In genomic region chr12:28817427-28817752, GRCm38 (mm10) we compare ENCODE assay signal across 8 mouse cellular contexts.
DNase-seq lines count a peak whose midpoint lies in the region; ATAC-seq and TF ChIP-seq lines count a peak whose summit lies in the region.

No protein-coding gene starts in this region.

- TF ChIP-seq CTCF in midbrain, postnatal 0 days (IDR thresholded peaks at IDR 0.05), result no peak

- ATAC-seq in intestine, embryonic 15.5 days, result peak; percentile 65
- peak; percentile 83 for ATAC-seq in midbrain, postnatal 0 days (ENCODE audit: low FRiP score)

- DNase-seq in layer of hippocampus, adult 8-10 months (ENCODE audit: low spot score in 2 of 2), result peak; percentile 45 to 51
- no peak for DNase-seq in layer of hippocampus, adult 9-10 months (ENCODE audit: low spot score)
- peak; percentile 81 for DNase-seq in forebrain, embryonic 10.5 days (ENCODE audit: extremely low spot score, low spot score)
- peak; percentile 84 for DNase-seq in midbrain, postnatal 0 days (ENCODE audit: low spot score)
- no peak for DNase-seq in MN1 (ENCODE audit: low spot score)
- no peak for DNase-seq in thymus, postnatal 0 days (ENCODE audit: low spot score)
- no peak for DNase-seq in cerebellum, adult 9-10 months

- WGBS in forebrain, embryonic 10.5 days, result 5% methylated on average over 5 of the region's 5 CpGs
- WGBS in intestine, embryonic 15.5 days, result 33% methylated on average over 5 of the region's 5 CpGs
- 5% methylated on average over 5 of the region's 5 CpGs for WGBS in midbrain, postnatal 0 days

- peak overlapping the region; percentile 29; the same call in 1 of the 2 replicates for H3K4me3 ChIP-seq in forebrain, embryonic 10.5 days
- H3K4me3 ChIP-seq in intestine, embryonic 15.5 days (replicated peaks), result no peak overlapping the region
- no peak overlapping the region for H3K4me3 ChIP-seq in midbrain, postnatal 0 days (ENCODE audit: low read depth, low read length)

- H3K27ac ChIP-seq in forebrain, embryonic 10.5 days, result peak overlapping the region; percentile 81
- H3K27ac ChIP-seq in intestine, embryonic 15.5 days, result no peak overlapping the region
- peak overlapping the region; percentile 74 for H3K27ac ChIP-seq in midbrain, postnatal 0 days (ENCODE audit: low read depth, low read length)

- H3K27me3 ChIP-seq in forebrain, embryonic 10.5 days (ENCODE audit: poor library complexity, severe bottlenecking), result peaks cover 94% of the 10 kb centered on the region
- no peaks in the 10 kb centered on the region for H3K27me3 ChIP-seq in intestine, embryonic 15.5 days (replicated peaks)
- no peaks in the 10 kb centered on the region for H3K27me3 ChIP-seq in midbrain, postnatal 0 days (ENCODE audit: insufficient read depth, low read length)

- H3K9me3 ChIP-seq in forebrain, embryonic 10.5 days, result peaks cover 10% of the 10 kb centered on the region; the same call in 1 of the 2 replicates
- no peaks in the 10 kb centered on the region for H3K9me3 ChIP-seq in intestine, embryonic 15.5 days
- no peaks in the 10 kb centered on the region for H3K9me3 ChIP-seq in midbrain, postnatal 0 days (ENCODE audit: low read length)

- H3K36me3 ChIP-seq in forebrain, embryonic 10.5 days (replicated peaks), result no peaks in the 10 kb centered on the region
- H3K36me3 ChIP-seq in intestine, embryonic 15.5 days, result no peaks in the 10 kb centered on the region
- no peaks in the 10 kb centered on the region for H3K36me3 ChIP-seq in midbrain, postnatal 0 days (ENCODE audit: insufficient read depth, low read length)

- H3K4me1 ChIP-seq in forebrain, embryonic 10.5 days, result peaks cover 39% of the 10 kb centered on the region
- 0 out of 2 replicates have a peak, but pooled peaks cover 3% of the 10 kb centered on the region for H3K4me1 ChIP-seq in intestine, embryonic 15.5 days (replicated peaks)
- peaks cover 24% of the 10 kb centered on the region for H3K4me1 ChIP-seq in midbrain, postnatal 0 days (ENCODE audit: insufficient read depth, low read length)

- H3K9ac ChIP-seq in intestine, embryonic 15.5 days, result no peak overlapping the region
- H3K9ac ChIP-seq in midbrain, postnatal 0 days (replicated peaks; ENCODE audit: low read length, poor library complexity, severe bottlenecking), result no peak overlapping the region; the same call in 1 of the 2 replicates

- H3K4me2 ChIP-seq in intestine, embryonic 15.5 days (replicated peaks), result no peak overlapping the region
- no peak overlapping the region for H3K4me2 ChIP-seq in midbrain, postnatal 0 days (ENCODE audit: low read depth, low read length, poor library complexity, severe bottlenecking)

Comparison
In these comparisons a context has a peak if more than half of its experiments do, and no peak if none do; other contexts are left out.
1. DNase-seq: peak in layer of hippocampus, adult 8-10 months (2 of 2), forebrain, embryonic 10.5 days (single experiment) and midbrain, postnatal 0 days (single experiment); none in layer of hippocampus, adult 9-10 months (single experiment), MN1 (single experiment), thymus, postnatal 0 days (single experiment) and cerebellum, adult 9-10 months (single experiment).